Mouse (Mus musculus) heart, embryonic 15.5 days (tissue): ENCODE measurements around the gene Ino80e. TPM values are rescaled to one million over a fixed set of nuclear protein-coding genes. Genes with fewer than 3 reads are reported as not detected.

Source experiments
- ATAC-seq: fragments of 200-750 bp; cut with Nextera tagmentation; replicated peaks from 2 replicates; pipeline ENCODE4 v1.8.0; 2017; ENCODE audit warnings: low read depth, moderate TSS enrichment; ENCODE audit not compliant: insufficient number of reproducible peaks, insufficient read depth, low FRiP score
- H3K27ac ChIP-seq: fragments of 300-500 bp; sonication (generic); 2 replicates; pipeline ENCODE4 v1.5.1; 2015; ENCODE audit warnings: mild to moderate bottlenecking, inconsistent platforms
- H3K27me3 ChIP-seq: fragments of 300-500 bp; sonication (generic); 2 replicates; pipeline ENCODE4 v1.6.1; 2015; ENCODE audit warnings: inconsistent platforms
- H3K36me3 ChIP-seq: fragments of 300-500 bp; sonication (generic); 2 replicates; pipeline ENCODE4 v1.6.1; 2015; ENCODE audit warnings: mild to moderate bottlenecking, inconsistent platforms
- H3K4me1 ChIP-seq: fragments of 300-500 bp; sonication (generic); replicated peaks from 2 replicates; pipeline ENCODE4 v1.6.1; 2015; ENCODE audit warnings: inconsistent platforms
- H3K4me2 ChIP-seq: fragments of 300-500 bp; sonication (generic); 2 replicates; pipeline ENCODE4 v1.6.1; 2015; ENCODE audit warnings: inconsistent platforms, mild to moderate bottlenecking, moderate library complexity
- H3K4me3 ChIP-seq: fragments of 300-500 bp; sonication (generic); 2 replicates; pipeline ENCODE4 v1.5.1; 2015; ENCODE audit warnings: mild to moderate bottlenecking, inconsistent platforms
- H3K9ac ChIP-seq: fragments of 300-500 bp; sonication (generic); 2 replicates; pipeline ENCODE4 v1.6.1; 2015; ENCODE audit warnings: mild to moderate bottlenecking, inconsistent platforms
- H3K9me3 ChIP-seq: fragments of 300-500 bp; sonication (generic); replicated peaks from 2 replicates; pipeline ENCODE4 v1.6.1; 2016; ENCODE audit warnings: inconsistent platforms
- WGBS: fragments of 180-500 bp; shearing (Covaris S2); methylation state at CpG from one replicate; pipeline ENCODE4 v1.1.7; 2015; ENCODE audit warnings: mixed read lengths; 5-methylcytosine and 5-hydroxymethylcytosine counted together
- polyA plus RNA-seq: library from polyadenylated mRNA; unstranded; fragments of >200 nt; fragmentation: Nextera tagmentation; extraction: Ambion mirVana; gene quantifications from 2 replicates; pipeline ENCODE4 v1.2.1, GENCODE M21; 2015

Gene Ino80e
- polyA plus RNA-seq, 1 experiment from 2014 or later: 50.4 TPM

DNA sequence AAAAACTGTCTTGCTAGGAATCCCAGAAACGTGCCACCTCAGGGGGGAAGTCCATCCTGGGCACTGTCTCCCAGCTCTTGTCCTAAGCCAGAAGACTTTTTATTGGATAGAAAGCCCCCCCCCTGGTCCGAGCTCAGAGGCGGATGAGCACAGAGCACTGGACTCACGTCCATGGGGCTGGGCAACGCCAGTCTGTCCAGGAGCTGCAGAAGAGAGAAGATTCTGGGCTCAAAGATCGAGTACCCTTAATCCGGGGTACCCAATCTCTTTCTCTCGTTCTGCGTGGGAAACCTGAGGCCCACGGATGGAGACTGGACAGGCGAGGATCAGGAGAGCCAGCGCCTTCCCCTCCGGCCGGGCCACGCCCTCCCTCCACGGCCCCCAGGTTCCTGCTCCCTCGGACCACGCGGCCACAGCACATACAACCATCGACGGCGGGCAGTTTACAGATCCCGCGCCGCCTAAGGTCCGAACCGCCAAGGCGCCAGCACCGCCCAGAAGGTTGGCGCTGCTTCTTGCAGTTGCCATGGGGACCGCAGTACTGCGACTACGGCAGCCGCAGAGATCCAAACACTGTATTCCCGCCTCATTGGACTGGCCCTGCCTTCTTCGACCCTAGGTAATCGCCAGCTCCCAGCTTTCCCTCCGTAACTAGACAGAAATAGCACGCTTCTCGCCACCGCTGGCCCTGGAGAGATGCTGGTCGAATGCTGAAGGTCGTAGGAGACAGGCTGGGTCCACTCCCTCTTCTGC lies 53.3 kb downstream of the Ino80e start:
- Histone ChIP-seq H3K9ac (peak overlapping the region; percentile 73), H3K4me1 (peaks cover 26% of the 10 kb centered on the region), H3K4me3 (peak overlapping the region; percentile 67), H3K36me3 (0 out of 2 replicates have a peak, but pooled peaks cover 4% of the 10 kb centered on the region), H3K4me2 (peak overlapping the region; percentile 87), H3K27me3 (no peaks in the 10 kb centered on the region), H3K27ac (peak overlapping the region; percentile 87), H3K9me3 (no peaks in the 10 kb centered on the region)
- ATAC-seq: peak; percentile 91
- 1% methylated on average over 43 of the region's 43 CpGs for WGBS

DNA sequence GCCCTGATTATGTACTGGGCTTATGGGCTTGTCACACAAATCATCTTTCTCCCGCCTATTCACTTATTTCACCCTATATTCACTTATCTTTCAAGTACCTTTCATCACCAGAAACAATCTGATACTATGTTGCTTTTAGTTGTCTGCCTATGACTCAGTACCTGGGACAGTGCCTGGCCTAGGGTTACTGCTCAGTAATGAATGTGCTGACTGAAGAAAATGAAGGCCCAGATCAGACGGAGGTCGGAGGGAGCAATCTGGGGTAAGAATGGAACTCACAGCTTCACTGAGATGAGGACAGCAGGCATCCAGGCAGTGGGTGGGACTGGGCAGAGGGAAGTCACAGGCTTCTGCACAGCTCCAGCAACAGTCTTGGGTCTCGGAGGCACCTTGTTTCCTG lies 54.8 kb downstream of the Ino80e start:
- H3K27me3 ChIP-seq: no peaks in the 10 kb centered on the region
- H3K4me2 ChIP-seq: peak overlapping the region; percentile 87; the same call in 1 of the 2 replicates
- 0 out of 2 replicates have a peak, but pooled peaks cover 4% of the 10 kb centered on the region for H3K36me3 ChIP-seq
- peak overlapping the region; percentile 33; the same call in 1 of the 2 replicates for H3K27ac ChIP-seq
- H3K4me3 ChIP-seq: no peak overlapping the region
- 58% methylated on average over 4 of the region's 4 CpGs for WGBS
- no peaks in the 10 kb centered on the region for H3K9me3 ChIP-seq
- peaks cover 26% of the 10 kb centered on the region for H3K4me1 ChIP-seq
- ATAC-seq: no peak
- H3K9ac ChIP-seq: no peak overlapping the region

DNA sequence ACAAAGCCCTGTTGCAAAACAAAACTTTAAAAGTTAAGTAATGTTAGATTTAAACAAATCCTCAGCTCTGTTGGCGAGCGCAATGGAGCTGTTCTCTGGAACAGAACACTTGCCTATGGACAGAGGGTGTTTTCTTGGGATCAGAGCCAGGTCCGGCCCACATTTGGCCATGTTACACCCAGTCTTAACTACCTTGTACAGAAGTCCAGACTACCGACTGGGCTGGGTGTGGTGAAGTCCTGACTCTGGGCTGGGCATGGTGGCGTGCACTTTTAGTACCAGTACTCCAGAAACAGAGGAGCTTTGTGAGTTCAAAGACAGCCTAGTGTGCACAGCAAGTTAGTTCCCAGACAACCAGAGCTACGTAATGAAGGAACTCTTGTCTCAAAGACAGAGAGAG lies 55.2 kb downstream of the Ino80e start:
- no peak overlapping the region for H3K9ac ChIP-seq

DNA sequence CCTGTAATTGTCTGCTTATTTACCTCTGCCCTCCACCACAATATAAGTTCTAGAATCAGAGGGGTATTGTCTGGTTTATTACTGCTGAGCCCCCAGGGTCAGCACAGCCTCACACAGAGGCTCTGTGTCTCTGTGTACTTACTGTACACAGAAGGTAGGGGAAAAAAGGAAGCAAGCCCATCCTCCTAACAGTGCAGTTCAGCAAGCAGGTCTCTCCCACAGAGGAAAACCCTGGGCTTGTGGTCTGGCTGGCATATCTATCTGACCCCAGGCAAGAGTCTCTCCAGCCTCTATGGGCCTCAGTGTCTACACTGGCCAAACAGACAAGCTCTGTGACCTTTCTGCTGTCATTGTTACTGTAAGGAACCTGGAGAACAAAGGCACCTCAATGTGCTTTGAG lies 58.4 kb downstream of the Ino80e start:
- no peak for ATAC-seq
- H3K27me3 ChIP-seq: no peaks in the 10 kb centered on the region
- H3K4me3 ChIP-seq: no peak overlapping the region
- H3K4me1 ChIP-seq: peaks cover 33% of the 10 kb centered on the region
- 0 out of 2 replicates have a peak, but pooled peaks cover 4% of the 10 kb centered on the region for H3K36me3 ChIP-seq
- H3K9ac ChIP-seq: no peak overlapping the region
- no peak overlapping the region for H3K27ac ChIP-seq
- H3K4me2 ChIP-seq: no peak overlapping the region
- no peaks in the 10 kb centered on the region for H3K9me3 ChIP-seq

More for the DNA sequence above, 55.2 kb downstream of the Ino80e start:
- WGBS: 52% methylated on average over 6 of the region's 6 CpGs
- Histone ChIP-seq H3K27ac (peak overlapping the region; percentile 33), H3K36me3 (0 out of 2 replicates have a peak, but pooled peaks cover 4% of the 10 kb centered on the region), H3K27me3 (no peaks in the 10 kb centered on the region), H3K4me1 (peaks cover 26% of the 10 kb centered on the region), H3K4me3 (no peak overlapping the region), H3K9me3 (no peaks in the 10 kb centered on the region), H3K4me2 (0 out of 2 replicates have a peak overlapping the region, but pooled peaks have one; percentile 8)
- ATAC-seq: no peak

DNA sequence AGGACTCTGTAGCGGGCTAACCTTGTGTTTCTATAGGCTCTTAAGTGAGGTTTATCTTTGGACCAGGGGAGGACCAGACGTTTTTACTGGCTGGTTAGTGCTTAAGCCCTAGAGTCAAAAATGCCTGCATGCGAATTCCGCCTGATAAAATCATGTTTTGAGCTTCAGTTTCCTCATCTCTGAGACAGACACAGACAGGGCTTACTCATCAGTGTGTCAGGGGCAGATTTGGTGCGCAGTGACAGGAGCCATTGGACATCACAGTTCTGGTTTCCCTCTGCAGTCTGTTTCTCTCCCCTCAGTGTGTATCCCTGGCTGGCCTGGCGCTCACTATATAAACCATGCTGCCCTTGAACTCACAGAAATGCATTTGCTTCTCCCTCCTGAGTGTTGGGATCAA lies 59.0 kb downstream of the Ino80e start:
- no peaks in the 10 kb centered on the region for H3K27me3 ChIP-seq
- no peak for ATAC-seq
- no peak overlapping the region for H3K4me3 ChIP-seq
- 76% methylated on average over 6 of the region's 6 CpGs for WGBS
- no peaks in the 10 kb centered on the region for H3K9me3 ChIP-seq
- H3K4me2 ChIP-seq: no peak overlapping the region
- H3K4me1 ChIP-seq: peaks cover 27% of the 10 kb centered on the region
- H3K36me3 ChIP-seq: 0 out of 2 replicates have a peak, but pooled peaks cover 4% of the 10 kb centered on the region
- no peak overlapping the region for H3K27ac ChIP-seq
- H3K9ac ChIP-seq: no peak overlapping the region

DNA sequence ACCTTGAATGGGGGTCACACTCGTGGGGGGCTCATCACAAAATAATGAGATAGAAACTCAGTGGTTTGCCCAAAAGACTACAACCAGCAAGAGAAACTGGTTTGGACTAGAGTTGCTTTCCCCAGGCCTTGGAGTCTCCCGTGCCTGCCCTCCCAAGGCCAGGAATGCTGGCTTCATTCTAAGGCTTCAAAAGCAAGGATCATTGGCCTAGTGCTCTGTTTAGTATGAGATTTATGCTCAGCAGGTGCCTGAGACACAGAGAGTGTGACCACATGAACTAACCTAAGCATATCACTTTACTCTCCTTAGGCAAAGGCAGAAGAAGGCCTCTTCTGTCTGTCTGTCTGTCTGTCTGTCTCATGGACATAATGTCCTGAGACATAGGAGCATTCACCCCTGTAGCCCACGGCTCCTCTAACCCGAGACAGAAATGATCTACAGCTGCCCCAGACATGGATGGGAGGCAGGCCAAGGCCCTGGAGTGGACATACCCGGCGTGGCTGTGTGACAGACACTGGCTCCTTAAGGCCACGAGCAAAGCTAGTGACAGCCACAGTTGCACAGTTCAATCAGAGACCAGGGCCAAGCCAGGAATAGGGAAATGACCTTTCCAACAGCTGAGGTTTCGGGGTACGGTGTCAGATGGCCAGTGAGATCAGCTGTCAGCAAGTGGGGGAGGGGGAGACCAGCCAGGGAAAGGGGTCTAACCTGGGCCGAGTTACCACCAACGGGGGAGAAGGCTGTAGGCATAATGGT lies 59.9 kb downstream of the Ino80e start:
- Histone ChIP-seq H3K9ac (no peak overlapping the region), H3K36me3 (0 out of 2 replicates have a peak, but pooled peaks cover 4% of the 10 kb centered on the region), H3K27me3 (no peaks in the 10 kb centered on the region), H3K4me3 (no peak overlapping the region), H3K27ac (no peak overlapping the region), H3K4me2 (no peak overlapping the region), H3K9me3 (no peaks in the 10 kb centered on the region), H3K4me1 (peaks cover 25% of the 10 kb centered on the region)
- ATAC-seq: no peak
- WGBS: 74% methylated on average over 11 of the region's 11 CpGs

DNA sequence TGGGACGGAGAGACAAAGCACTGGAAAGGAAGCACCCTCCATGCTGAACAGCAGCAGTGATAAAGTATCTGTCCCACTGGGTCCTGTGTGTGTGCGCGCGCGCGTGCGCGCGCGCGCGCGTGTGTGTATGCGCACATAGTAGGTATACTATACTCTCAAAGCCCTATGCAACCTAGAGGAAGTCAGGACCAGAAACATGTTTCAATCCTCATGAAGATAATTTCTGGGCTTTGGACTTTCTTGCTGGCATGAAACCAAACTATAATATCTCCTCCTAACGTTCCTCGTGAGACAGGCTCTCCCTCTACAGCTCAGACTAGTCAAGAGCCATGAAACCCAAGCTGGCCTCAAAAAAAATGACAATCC lies 61.1 kb downstream of the Ino80e start:
- no peak overlapping the region for H3K9ac ChIP-seq
- H3K27me3 ChIP-seq: no peaks in the 10 kb centered on the region
- H3K4me3 ChIP-seq: no peak overlapping the region
- peak overlapping the region; percentile 100 for H3K27ac ChIP-seq
- H3K4me1 ChIP-seq: peaks cover 33% of the 10 kb centered on the region
- H3K36me3 ChIP-seq: peaks cover 15% of the 10 kb centered on the region
- 0 out of 2 replicates have a peak overlapping the region, but pooled peaks have one; percentile 83 for H3K4me2 ChIP-seq
- WGBS: 89% methylated on average over 16 of the region's 16 CpGs
- H3K9me3 ChIP-seq: no peaks in the 10 kb centered on the region
- no peak for ATAC-seq

Other genes starting within 250 kb of the Ino80e start
- 14.2 and 19.8 TPM in 2 replicates for gene Nupr1, start 231.5 kb downstream of the Ino80e start, polyA plus RNA-seq
- 21.0 and 33.5 TPM in 2 replicates for gene Sgf29, start 213.1 kb downstream of the Ino80e start, polyA plus RNA-seq
- 13.0 and 14.2 TPM in 2 replicates for gene Sult1a1, start 185.9 kb downstream of the Ino80e start, polyA plus RNA-seq
- gene Bola2, start 167.0 kb downstream of the Ino80e start, polyA plus RNA-seq: 87.6 and 98.0 TPM in 2 replicates
- 6.7 and 7.7 TPM in 2 replicates for gene Slx1b, start 166.6 kb downstream of the Ino80e start, polyA plus RNA-seq
- 13.5 and 71.8 TPM in 2 replicates for gene Coro1a, start 154.6 kb downstream of the Ino80e start, polyA plus RNA-seq
- 51.0 and 66.8 TPM in 2 replicates for gene Mapk3, start 102.8 kb downstream of the Ino80e start, polyA plus RNA-seq
- gene Gdpd3, start 96.0 kb downstream of the Ino80e start, polyA plus RNA-seq: 1.2 and 1.3 TPM in 2 replicates
- gene Ypel3, start 85.4 kb downstream of the Ino80e start, polyA plus RNA-seq: 78.1 and 90.5 TPM in 2 replicates
- 0.34 and 0.41 TPM in 2 replicates for gene Tbx6, start 80.9 kb downstream of the Ino80e start, polyA plus RNA-seq
- 120 and 149 TPM in 2 replicates for gene Ppp4c, start 69.9 kb downstream of the Ino80e start, polyA plus RNA-seq
- gene Fam57b, start 64.7 kb downstream of the Ino80e start, polyA plus RNA-seq: 0.69 and 1.3 TPM in 2 replicates
- gene 4930451I11Rik, start 30.7 kb downstream of the Ino80e start, polyA plus RNA-seq: not detected in 2 replicates
- gene Doc2a, start 15.0 kb downstream of the Ino80e start, polyA plus RNA-seq: 0.53 TPM in 1 of 2 replicates, not detected in the other
- gene Hirip3, start 405 bp downstream of the Ino80e start, polyA plus RNA-seq: 14.3 and 24.2 TPM in 2 replicates
- gene Taok2, start 22.3 kb upstream of the Ino80e start, polyA plus RNA-seq: 29.0 and 36.4 TPM in 2 replicates
- 19.2 and 23.0 TPM in 2 replicates for gene Tmem219, start 60.5 kb upstream of the Ino80e start, polyA plus RNA-seq
- 12.3 and 14.8 TPM in 2 replicates for gene Kctd13, start 66.5 kb upstream of the Ino80e start, polyA plus RNA-seq
- 0.08 and 0.20 TPM in 2 replicates for gene Asphd1, start 87.2 kb upstream of the Ino80e start, polyA plus RNA-seq
- 0.65 and 0.83 TPM in 2 replicates for gene Sez6l2, start 88.2 kb upstream of the Ino80e start, polyA plus RNA-seq
- 67.4 and 86.6 TPM in 2 replicates for gene Cdipt, start 113.5 kb upstream of the Ino80e start, polyA plus RNA-seq
- 0.85 and 1.6 TPM in 2 replicates for gene Cdiptos, start 113.7 kb upstream of the Ino80e start, polyA plus RNA-seq
- gene Mvp, start 152.2 kb upstream of the Ino80e start, polyA plus RNA-seq: 14.5 and 18.1 TPM in 2 replicates
- gene Pagr1b, start 154.1 kb upstream of the Ino80e start, polyA plus RNA-seq: 0.74 TPM in 1 of 2 replicates, not detected in the other
- 59.7 and 73.1 TPM in 2 replicates for gene Pagr1a, start 155.0 kb upstream of the Ino80e start, polyA plus RNA-seq
- 15.7 and 16.6 TPM in 2 replicates for gene Gm42742, start 158.7 kb upstream of the Ino80e start, polyA plus RNA-seq
- 1.9 and 4.1 TPM in 2 replicates for gene Prrt2, start 158.8 kb upstream of the Ino80e start, polyA plus RNA-seq
- 35.6 and 53.7 TPM in 2 replicates for gene Maz, start 164.7 kb upstream of the Ino80e start, polyA plus RNA-seq
- 67.5 and 81.9 TPM in 2 replicates for gene Kif22, start 180.1 kb upstream of the Ino80e start, polyA plus RNA-seq
- gene Zg16, start 225.0 kb upstream of the Ino80e start, polyA plus RNA-seq: not detected in 2 replicates
- 1.6 and 6.7 TPM in 2 replicates for gene AI467606, start 229.0 kb upstream of the Ino80e start, polyA plus RNA-seq